Mouse (Mus musculus) heart, postnatal 0 days (tissue): ENCODE data around the gene Cmc2.

Source experiments
- CTCF ChIP-seq: IDR thresholded peaks from 2 replicates; pipeline ENCODE4 v1.5.1; 2016; ENCODE audit warnings: antibody characterized with exemption, control low read depth, low read depth
- EP300 ChIP-seq: IDR thresholded peaks from 2 replicates; pipeline ENCODE4 v1.6.1; 2016; ENCODE audit warnings: antibody characterized with exemption, low read depth

- TF ChIP-seq CTCF: no peak
- TF ChIP-seq EP300: no peak
These were observed 47.7 kb downstream of the Cmc2 start for GRCm38 (mm10) chr8:116873586-116873985.
